Mouse (Mus musculus) c-Kit-positive CD71-positive TER-119-negative erythroid progenitor cells, embryonic 14.5 days (primary cell): ENCODE measurements around the gene Wdr95.

Source experiments
- DNase-seq: peaks from one replicate; pipeline ENCODE4 v3.0.0-alpha.2; 2013; ENCODE audit warnings: low read depth

Gene Wdr95

GRCm38 (mm10) chr5:149527999-149528729 lies at the start of gene Wdr95:
TSS of gene Wdr95 (plus strand) at chr5:149528679.
- DNase-seq: no peak

- DNase-seq: no peak
Observed at GRCm38 (mm10) chr5:149481920-149482319, 46.6 kb upstream of the Wdr95 start.

- DNase-seq: peak; percentile 5
Observed at GRCm38 (mm10) chr5:149483321-149484052, 45.0 kb upstream of the Wdr95 start.

GRCm38 (mm10) chr5:149484270-149484669 lies 44.2 kb upstream of the Wdr95 start:
- DNase-seq: no peak

- DNase-seq: no peak
Observed at GRCm38 (mm10) chr5:149485447-149485846, 43.0 kb upstream of the Wdr95 start.

- DNase-seq: no peak
Observed at GRCm38 (mm10) chr5:149488360-149489021, 40.0 kb upstream of the Wdr95 start.

- DNase-seq: no peak
Observed at GRCm38 (mm10) chr5:149489136-149489535, 39.3 kb upstream of the Wdr95 start.

GRCm38 (mm10) chr5:149490275-149490674 lies 38.2 kb upstream of the Wdr95 start:
- no peak for DNase-seq

- no peak for DNase-seq
Observed at GRCm38 (mm10) chr5:149495655-149496054, 32.8 kb upstream of the Wdr95 start.

- DNase-seq: no peak
Observed at GRCm38 (mm10) chr5:149496401-149497066, 31.9 kb upstream of the Wdr95 start.

GRCm38 (mm10) chr5:149499936-149500335 lies 28.5 kb upstream of the Wdr95 start:
- no peak for DNase-seq

GRCm38 (mm10) chr5:149503423-149504175 lies 24.9 kb upstream of the Wdr95 start:
- DNase-seq: no peak

GRCm38 (mm10) chr5:149504985-149505384 lies 23.5 kb upstream of the Wdr95 start:
- DNase-seq: no peak

- no peak for DNase-seq
Observed at GRCm38 (mm10) chr5:149506033-149506432, 22.4 kb upstream of the Wdr95 start.

- DNase-seq: no peak
Observed at GRCm38 (mm10) chr5:149508094-149509029, 20.1 kb upstream of the Wdr95 start.

GRCm38 (mm10) chr5:149510323-149510722 lies 18.2 kb upstream of the Wdr95 start:
- DNase-seq: no peak

GRCm38 (mm10) chr5:149512695-149513094 lies 15.8 kb upstream of the Wdr95 start:
- DNase-seq: no peak

GRCm38 (mm10) chr5:149513438-149514086 lies 14.9 kb upstream of the Wdr95 start:
- no peak for DNase-seq

- DNase-seq: no peak
Observed at GRCm38 (mm10) chr5:149514087-149514671, 14.3 kb upstream of the Wdr95 start.

GRCm38 (mm10) chr5:149514890-149515289 lies 13.6 kb upstream of the Wdr95 start:
- DNase-seq: no peak
